Mouse (Mus musculus): ENCODE results near the gene Mdm2.
"Not testable (repeated sequence)": the region's sequence is repeated elsewhere in the genome, so short reads cannot be mapped to it uniquely, and the experiment has no call there.

Mdm2 gene

GRCm38 (mm10) chr10:117715654-117716053, 5.1 kb upstream of the Mdm2 start:
- ATAC-seq (ENCODE audit: insufficient number of reproducible peaks, low FRiP score, low TSS enrichment) = not testable (repeated sequence)

GRCm38 (mm10) chr10:117714928-117715500, 4.5 kb upstream of the Mdm2 start:
- ATAC-seq (ENCODE audit: insufficient number of reproducible peaks, low FRiP score, low TSS enrichment) = no peak

- no peak for ATAC-seq (ENCODE audit: insufficient number of reproducible peaks, low FRiP score, low TSS enrichment)
Observed at GRCm38 (mm10) chr10:117714048-117714545, 3.5 kb upstream of the Mdm2 start.

- no peak for ATAC-seq (ENCODE audit: insufficient number of reproducible peaks, low FRiP score, low TSS enrichment)
Observed at GRCm38 (mm10) chr10:117713466-117713865, 2.9 kb upstream of the Mdm2 start.

- ATAC-seq (ENCODE audit: insufficient number of reproducible peaks, low FRiP score, low TSS enrichment) = no peak
Observed at GRCm38 (mm10) chr10:117712871-117713270, 2.3 kb upstream of the Mdm2 start.

GRCm38 (mm10) chr10:117712191-117712754, 1.7 kb upstream of the Mdm2 start:
- ATAC-seq (ENCODE audit: insufficient number of reproducible peaks, low FRiP score, low TSS enrichment) = no peak

- no peak for ATAC-seq (ENCODE audit: insufficient number of reproducible peaks, low FRiP score, low TSS enrichment)
Observed at GRCm38 (mm10) chr10:117711408-117711807, 850 bp upstream of the Mdm2 start.

- ATAC-seq (ENCODE audit: insufficient number of reproducible peaks, low FRiP score, low TSS enrichment) = peak; percentile 58
Observed at GRCm38 (mm10) chr10:117709930-117710603, 491 bp downstream of the Mdm2 start.

- ATAC-seq (ENCODE audit: insufficient number of reproducible peaks, low FRiP score, low TSS enrichment) = no peak
Observed at GRCm38 (mm10) chr10:117709326-117709830, 1.2 kb downstream of the Mdm2 start.

GRCm38 (mm10) chr10:117708856-117709255, 1.7 kb downstream of the Mdm2 start:
- no peak for ATAC-seq (ENCODE audit: insufficient number of reproducible peaks, low FRiP score, low TSS enrichment)

GRCm38 (mm10) chr10:117708376-117708775, 2.2 kb downstream of the Mdm2 start:
- ATAC-seq (ENCODE audit: insufficient number of reproducible peaks, low FRiP score, low TSS enrichment) = no peak

- ATAC-seq (ENCODE audit: insufficient number of reproducible peaks, low FRiP score, low TSS enrichment) = no peak
Observed at GRCm38 (mm10) chr10:117707114-117707838, 3.3 kb downstream of the Mdm2 start.

- no peak for ATAC-seq (ENCODE audit: insufficient number of reproducible peaks, low FRiP score, low TSS enrichment)
Observed at GRCm38 (mm10) chr10:117706440-117706839, 4.1 kb downstream of the Mdm2 start.

- ATAC-seq (ENCODE audit: insufficient number of reproducible peaks, low FRiP score, low TSS enrichment) = no peak
Observed at GRCm38 (mm10) chr10:117705806-117706205, 4.8 kb downstream of the Mdm2 start.

GRCm38 (mm10) chr10:117704964-117705335, 5.6 kb downstream of the Mdm2 start:
- ATAC-seq (ENCODE audit: insufficient number of reproducible peaks, low FRiP score, low TSS enrichment) = no peak

- ATAC-seq (ENCODE audit: insufficient number of reproducible peaks, low FRiP score, low TSS enrichment) = not testable (repeated sequence)
Observed at GRCm38 (mm10) chr10:117704314-117704963, 6.1 kb downstream of the Mdm2 start.

- no peak for ATAC-seq (ENCODE audit: insufficient number of reproducible peaks, low FRiP score, low TSS enrichment)
Observed at GRCm38 (mm10) chr10:117703506-117703905, 7.1 kb downstream of the Mdm2 start.

GRCm38 (mm10) chr10:117702024-117702833, 8.3 kb downstream of the Mdm2 start:
- no peak for ATAC-seq (ENCODE audit: insufficient number of reproducible peaks, low FRiP score, low TSS enrichment)

GRCm38 (mm10) chr10:117701034-117701829, 9.3 kb downstream of the Mdm2 start:
- ATAC-seq (ENCODE audit: insufficient number of reproducible peaks, low FRiP score, low TSS enrichment) = no peak

Measured in cerebellum, adult (tissue).